Mouse (Mus musculus) ES-Bruce4 (cell line): ENCODE data around the gene Sergef. TPM values are rescaled to one million over a fixed set of nuclear protein-coding genes. Genes with fewer than 3 reads are reported as not detected.

Experiments
- H3K27ac ChIP-seq: 2 replicates; pipeline ENCODE4 v1.5.1; 2012; ENCODE audit warnings: low read length, inconsistent platforms; ENCODE audit not compliant: insufficient read depth
- H3K27me3 ChIP-seq: 2 replicates; pipeline ENCODE4 v1.6.1; 2012; ENCODE audit warnings: mild to moderate bottlenecking, low read length, inconsistent platforms; ENCODE audit not compliant: control insufficient read depth, poor library complexity, insufficient read depth, severe bottlenecking
- H3K36me3 ChIP-seq: 2 replicates; pipeline ENCODE4 v1.6.1; 2012; ENCODE audit warnings: inconsistent platforms, mild to moderate bottlenecking, low read length, moderate library complexity; ENCODE audit not compliant: control insufficient read depth, poor library complexity, insufficient read depth, severe bottlenecking
- H3K4me1 ChIP-seq: one replicate; pipeline ENCODE4 v1.8.1; 2011; ENCODE audit warnings: low read length; ENCODE audit not compliant: control insufficient read depth, insufficient read depth
- H3K4me3 ChIP-seq: 2 replicates; pipeline ENCODE4 v1.5.1; 2011; ENCODE audit warnings: low read depth, mild to moderate bottlenecking, low read length
- H3K9ac ChIP-seq: 2 replicates; pipeline ENCODE4 v1.6.1; 2012; ENCODE audit warnings: low read depth, mild to moderate bottlenecking, inconsistent platforms; ENCODE audit not compliant: poor library complexity, severe bottlenecking
- H3K9me3 ChIP-seq: replicated peaks from 2 replicates; pipeline ENCODE4 v1.6.1; 2012; ENCODE audit warnings: mild to moderate bottlenecking, low read length, inconsistent platforms; ENCODE audit not compliant: control insufficient read depth, poor library complexity, insufficient read depth, severe bottlenecking
- CTCF ChIP-seq: IDR thresholded peaks from one replicate; pipeline ENCODE4 v1.8.1; 2011; ENCODE audit warnings: low read depth, low read length
- EP300 ChIP-seq: IDR thresholded peaks from 2 replicates; pipeline ENCODE4 v1.6.1; 2011; ENCODE audit warnings: low read depth, low read length; ENCODE audit not compliant: insufficient read depth
- POLR2A ChIP-seq: IDR thresholded peaks from one replicate; pipeline ENCODE4 v1.8.1; 2011; ENCODE audit warnings: low read length; ENCODE audit not compliant: insufficient read depth
- polyA plus RNA-seq: library from polyadenylated mRNA; stranded (reverse); fragments of >200 nt; gene quantifications from 2 replicates; pipeline ENCODE4 v1.2.4, GENCODE M21; 2011; ENCODE audit warnings: low read depth; ENCODE audit not compliant: missing spikeins, insufficient read depth, insufficient read length

The Sergef gene
- polyA plus RNA-seq, 1 experiment: 5.8 TPM

DNA sequence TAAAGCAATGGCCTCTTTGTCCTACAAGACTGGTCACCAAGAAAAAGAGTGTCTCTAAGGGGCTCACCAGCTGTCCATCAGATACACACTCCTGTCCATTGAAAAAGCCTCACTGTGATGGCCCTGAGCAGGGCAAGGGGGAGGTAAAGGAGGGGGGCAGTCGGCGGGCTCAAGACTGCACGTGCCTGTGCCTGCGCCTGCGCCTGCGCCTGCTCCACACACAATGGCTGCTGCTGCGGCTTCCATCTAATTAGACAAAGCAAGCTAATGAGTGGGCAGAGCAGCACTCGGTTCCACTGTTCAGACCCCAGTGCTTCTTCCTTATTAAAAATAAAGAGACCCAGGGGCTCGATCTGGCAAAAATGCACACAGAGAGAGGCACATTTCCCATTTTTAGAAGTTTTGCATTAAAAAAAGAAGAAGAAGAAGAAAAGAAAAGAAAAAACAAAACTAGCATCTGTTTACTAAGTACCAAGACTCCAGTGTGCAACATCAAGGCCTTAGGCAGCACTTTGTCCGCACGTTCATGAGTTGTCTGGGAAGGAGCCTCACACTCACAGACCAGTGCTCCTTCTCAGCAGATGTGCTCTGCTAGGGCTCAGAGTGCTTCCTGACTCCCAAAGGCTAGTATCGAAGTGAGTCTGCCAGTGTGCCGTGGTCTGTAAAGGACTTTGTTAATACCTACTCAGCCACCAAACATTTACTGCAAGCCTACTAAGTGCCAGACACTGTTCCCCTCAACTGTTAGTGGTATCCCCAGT, 83.1 kb downstream of the Sergef start:
- TF ChIP-seq POLR2A (no peak), EP300 (no peak), CTCF (no peak)
- H3K36me3 ChIP-seq: no peaks in the 10 kb centered on the region

DNA sequence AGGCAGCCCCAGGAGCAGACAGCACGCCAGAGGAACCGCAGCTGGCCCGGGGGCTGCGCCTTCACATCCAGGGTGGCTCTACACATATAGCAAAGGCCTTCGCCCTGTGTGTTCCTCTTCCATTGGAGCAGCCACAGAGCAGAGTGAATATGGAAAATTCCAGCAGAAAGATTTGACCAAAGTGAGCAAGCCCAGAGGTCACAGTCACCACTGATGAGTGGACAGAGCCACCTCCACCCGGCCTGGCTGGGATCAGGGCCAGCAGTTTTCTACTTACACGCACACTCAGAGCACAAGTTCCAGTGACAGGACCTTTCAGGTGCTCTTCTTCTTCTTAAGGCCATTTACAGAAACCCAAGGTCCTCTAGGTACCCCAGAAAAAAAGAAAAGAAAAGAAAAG, 83.9 kb downstream of the Sergef start:
- no peaks in the 10 kb centered on the region for H3K36me3 ChIP-seq
- H3K27ac ChIP-seq: no peak overlapping the region
- H3K4me1 ChIP-seq: no peaks in the 10 kb centered on the region
- H3K9ac ChIP-seq: no peak overlapping the region
- H3K27me3 ChIP-seq: no peaks in the 10 kb centered on the region
- H3K4me3 ChIP-seq: no peak overlapping the region
- TF ChIP-seq POLR2A: no peak
- TF ChIP-seq EP300: no peak
- TF ChIP-seq CTCF: no peak
- H3K9me3 ChIP-seq: no peaks in the 10 kb centered on the region

More for the DNA sequence above, 83.1 kb downstream of the Sergef start:
- Histone ChIP-seq H3K4me3 (no peak overlapping the region), H3K9ac (no peak overlapping the region), H3K27me3 (no peaks in the 10 kb centered on the region), H3K4me1 (no peaks in the 10 kb centered on the region), H3K27ac (no peak overlapping the region), H3K9me3 (no peaks in the 10 kb centered on the region)

DNA sequence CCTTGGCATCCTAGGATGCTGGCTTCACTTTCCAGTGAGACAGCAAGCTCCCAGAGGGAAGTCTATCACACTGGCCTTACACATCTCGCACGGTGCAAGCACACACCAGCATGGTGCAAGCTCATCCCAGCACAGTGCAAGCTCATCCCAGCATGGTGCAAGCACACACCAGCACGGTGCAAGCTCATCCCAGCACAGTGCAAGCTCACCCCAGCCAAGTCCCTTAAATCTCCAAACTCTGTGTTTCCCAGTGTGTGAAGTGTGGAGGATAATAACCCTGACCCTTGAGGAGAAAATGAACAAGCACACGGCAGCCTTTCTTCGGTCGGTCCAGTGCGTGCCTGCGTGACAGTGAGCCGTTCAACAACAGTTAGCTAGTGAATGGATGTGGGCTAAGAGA, 84.8 kb downstream of the Sergef start:
- no peaks in the 10 kb centered on the region for H3K4me1 ChIP-seq

DNA sequence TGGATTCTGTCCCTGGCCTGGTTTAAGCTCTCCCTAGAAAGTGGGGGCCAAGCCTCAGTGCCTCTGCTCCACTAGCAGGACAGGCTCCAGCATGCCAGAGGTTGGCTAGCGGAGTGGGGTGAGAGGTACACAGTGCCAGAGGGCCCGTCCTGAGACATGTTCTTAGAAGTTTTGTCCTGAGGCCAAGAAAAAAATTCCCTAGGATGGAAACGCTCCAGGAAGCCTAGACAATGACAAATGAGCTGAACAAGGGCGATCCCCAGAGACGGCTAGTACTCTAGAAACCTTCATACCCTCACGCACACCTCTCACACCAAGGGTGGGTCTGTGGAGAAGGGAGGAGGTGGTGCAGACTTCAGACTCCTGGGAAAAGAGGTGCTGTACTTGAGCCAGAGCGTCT, 85.6 kb downstream of the Sergef start:
- Histone ChIP-seq H3K27me3 (no peaks in the 10 kb centered on the region), H3K36me3 (no peaks in the 10 kb centered on the region), H3K9ac (no peak overlapping the region), H3K4me3 (no peak overlapping the region), H3K9me3 (no peaks in the 10 kb centered on the region), H3K27ac (no peak overlapping the region), H3K4me1 (no peaks in the 10 kb centered on the region)
- TF ChIP-seq EP300 (no peak), POLR2A (no peak), CTCF (no peak)

More for the DNA sequence above, 84.8 kb downstream of the Sergef start:
- no peaks in the 10 kb centered on the region for H3K27me3 ChIP-seq
- no peak overlapping the region for H3K9ac ChIP-seq
- H3K36me3 ChIP-seq: no peaks in the 10 kb centered on the region
- H3K27ac ChIP-seq: no peak overlapping the region
- TF ChIP-seq CTCF (no peak), POLR2A (no peak), EP300 (no peak)
- no peaks in the 10 kb centered on the region for H3K9me3 ChIP-seq
- no peak overlapping the region for H3K4me3 ChIP-seq

- H3K9ac ChIP-seq: no peak overlapping the region
- no peaks in the 10 kb centered on the region for H3K27me3 ChIP-seq
- no peaks in the 10 kb centered on the region for H3K9me3 ChIP-seq
- no peaks in the 10 kb centered on the region for H3K36me3 ChIP-seq
- H3K27ac ChIP-seq: no peak overlapping the region
- H3K4me3 ChIP-seq: no peak overlapping the region
- TF ChIP-seq CTCF (no peak), POLR2A (no peak), EP300 (no peak)
- no peaks in the 10 kb centered on the region for H3K4me1 ChIP-seq
These were observed 87.5 kb downstream of the Sergef start for GRCm38 (mm10) chr7:46551935-46552752.

DNA sequence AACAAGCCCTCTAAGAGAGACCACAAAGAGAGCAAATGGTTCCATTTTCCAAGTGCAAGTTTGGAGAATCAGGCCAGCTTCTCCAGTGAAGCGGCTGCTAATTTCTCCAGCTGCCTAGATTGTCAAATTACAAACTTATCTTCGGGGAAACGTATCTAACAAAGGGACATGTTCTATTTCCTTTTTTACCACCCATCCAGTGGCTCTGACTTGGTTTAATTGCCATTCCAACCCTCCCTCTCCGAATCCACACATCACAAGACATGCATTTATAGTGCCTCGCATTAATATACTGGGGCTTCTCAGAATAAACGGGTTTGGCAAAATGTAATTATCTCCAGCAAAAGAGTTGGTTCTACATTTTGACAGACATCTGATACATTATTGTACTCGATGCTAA, 88.4 kb downstream of the Sergef start:
- no peaks in the 10 kb centered on the region for H3K4me1 ChIP-seq
- no peak overlapping the region for H3K27ac ChIP-seq
- no peaks in the 10 kb centered on the region for H3K36me3 ChIP-seq
- H3K27me3 ChIP-seq: no peaks in the 10 kb centered on the region
- TF ChIP-seq CTCF: no peak
- no peak for TF ChIP-seq EP300
- TF ChIP-seq POLR2A: no peak
- H3K9me3 ChIP-seq: no peaks in the 10 kb centered on the region
- H3K9ac ChIP-seq: no peak overlapping the region
- H3K4me3 ChIP-seq: no peak overlapping the region
